Mouse (Mus musculus) kidney, adult 2 months (tissue): ENCODE measurements at regions not wholly inside any gene's neighbourhood (a gene's known extent, or its start where the extent isn't known, plus 50 kb on each side); places are given as distances from the start of the nearest gene placed in this dataset.

Source experiments
- CTCF ChIP-seq: fragments of 200-500 bp; conservative IDR thresholded peaks from 2 replicates; pipeline ENCODE4 v1.5.1; 2011; ENCODE audit warnings: low read depth, mild to moderate bottlenecking, control low read depth, low read length, moderate library complexity, mixed read lengths; ENCODE audit not compliant: insufficient read depth, insufficient read length
- POLR2A ChIP-seq: fragments of 200-500 bp; IDR thresholded peaks from one replicate; pipeline ENCODE4 v1.6.1; 2011; ENCODE audit warnings: low read depth, low read length, control low read depth

GRCm38 (mm10) chr12:107711017-107711416 is 222.6 kb downstream of the 3110018I06Rik start:
- TF ChIP-seq POLR2A (no peak), CTCF (no peak)
